Mouse (Mus musculus) adrenal gland (tissue): Measurements from ENCODE around the gene Stk25.

Experiments
- intact Hi-C: fragments of 180-260 bp; cut with DNase I; formaldehyde crosslinking; loops from one replicate; pipeline ENCODE4 v1.15.1; 2025

The Stk25 gene

DNA sequence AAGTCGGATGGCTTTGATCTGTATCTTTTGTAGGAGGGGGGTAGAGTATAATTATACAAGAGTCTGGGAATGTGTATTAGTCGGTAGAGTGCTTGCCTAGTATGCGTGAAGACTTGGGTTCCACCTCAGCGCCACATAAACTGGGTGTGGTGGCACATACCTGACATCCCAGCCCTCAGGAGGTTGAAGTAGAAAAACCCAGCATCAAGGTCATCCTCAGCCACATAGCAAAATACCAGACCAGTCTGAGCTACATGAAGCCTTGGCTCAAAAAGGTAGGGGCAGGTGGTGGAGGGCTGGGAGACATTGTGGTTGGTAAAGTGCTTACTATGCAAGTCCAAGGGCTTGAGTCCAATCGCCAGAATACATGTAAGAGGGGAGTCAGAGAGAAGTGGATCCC, 14.2 kb upstream of the Stk25 start:
- intact Hi-C loops, result loop anchor here (5.0 kb wide), 1 partner anchor 35 kb away; no protein-coding TSS in a partner anchor

- intact Hi-C loops, result loop anchor here (5.0 kb wide), 2 partner anchors 33 to 57 kb away; no protein-coding TSS in a partner anchor
These were observed 11.5 kb upstream of the Stk25 start for GRCm38 (mm10) chr1:93669941-93670340.

- intact Hi-C loops, result loop anchor here (5.0 kb wide), 1 partner anchor 58 kb away; no protein-coding TSS in a partner anchor
These were observed 10.5 kb upstream of the Stk25 start for GRCm38 (mm10) chr1:93668791-93669548.

DNA sequence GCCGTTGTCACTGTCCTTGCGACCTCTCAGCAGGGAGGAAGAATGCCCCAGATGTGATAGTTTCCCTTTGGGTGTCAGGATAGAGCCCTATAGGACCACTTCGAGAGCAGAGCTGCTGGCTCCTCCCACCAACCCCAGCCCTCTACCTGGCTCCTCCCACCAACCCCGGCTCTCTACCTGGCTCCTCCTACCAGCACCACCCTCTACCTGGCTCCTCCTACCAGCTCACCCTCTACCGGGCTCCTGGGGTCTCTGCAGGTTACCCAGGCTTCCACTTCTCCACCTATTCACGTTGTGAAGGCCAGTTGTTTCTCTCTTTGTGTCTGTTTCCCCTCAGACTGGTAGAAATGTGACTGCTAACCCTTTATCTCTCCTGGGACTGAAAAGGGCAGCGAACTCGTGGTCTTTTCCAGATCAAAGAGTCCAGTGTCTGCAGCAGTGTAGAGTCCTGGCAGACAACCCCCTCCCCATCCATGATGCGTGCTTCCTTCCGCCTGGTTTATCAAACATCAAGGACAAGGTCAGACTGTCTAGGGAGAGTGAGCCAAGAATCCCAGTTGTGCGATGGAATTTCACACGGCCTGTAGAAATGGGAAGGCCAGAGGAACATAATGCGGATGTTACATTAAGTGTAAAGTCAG, 9.4 kb upstream of the Stk25 start:
- intact Hi-C loops, result loop anchor here (5.0 kb wide), 1 partner anchor 59 kb away; no protein-coding TSS in a partner anchor

GRCm38 (mm10) chr1:93657025-93657360, 1.5 kb downstream of the Stk25 start:
- intact Hi-C loops, result no loop called here

DNA sequence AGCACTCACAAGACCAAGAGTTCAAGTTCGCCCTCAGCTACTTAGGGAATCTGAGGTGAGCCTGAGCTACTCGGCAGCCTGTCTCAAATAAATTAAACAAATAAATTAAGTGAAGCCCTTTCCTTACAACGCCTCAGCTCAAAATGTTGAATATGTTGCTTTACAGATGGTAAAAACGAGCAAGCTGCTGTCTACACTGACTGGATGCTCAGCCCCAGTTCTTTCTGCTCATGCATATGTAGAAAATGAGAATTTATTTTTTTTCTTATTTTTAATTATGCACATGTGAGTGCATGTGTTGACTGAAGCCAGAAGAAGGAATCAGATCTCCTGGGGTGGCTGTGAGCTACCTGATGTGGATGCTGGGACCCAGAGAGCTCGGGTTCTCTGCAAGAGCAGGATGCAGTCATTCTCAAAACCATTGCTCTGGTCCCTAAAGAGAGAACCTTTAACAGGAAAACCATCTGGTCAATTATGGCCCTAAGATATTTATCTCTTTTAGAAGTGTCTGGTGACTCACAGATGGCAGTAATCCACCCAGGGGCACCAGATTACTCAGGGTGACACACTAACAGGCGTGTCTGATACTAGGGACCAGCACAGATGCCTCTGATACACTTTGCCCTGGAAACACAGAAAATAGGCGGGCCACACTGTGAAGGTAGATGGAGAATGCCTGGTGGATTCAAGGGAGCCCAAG, 2.0 kb downstream of the Stk25 start:
- intact Hi-C loops, result no loop called here

DNA sequence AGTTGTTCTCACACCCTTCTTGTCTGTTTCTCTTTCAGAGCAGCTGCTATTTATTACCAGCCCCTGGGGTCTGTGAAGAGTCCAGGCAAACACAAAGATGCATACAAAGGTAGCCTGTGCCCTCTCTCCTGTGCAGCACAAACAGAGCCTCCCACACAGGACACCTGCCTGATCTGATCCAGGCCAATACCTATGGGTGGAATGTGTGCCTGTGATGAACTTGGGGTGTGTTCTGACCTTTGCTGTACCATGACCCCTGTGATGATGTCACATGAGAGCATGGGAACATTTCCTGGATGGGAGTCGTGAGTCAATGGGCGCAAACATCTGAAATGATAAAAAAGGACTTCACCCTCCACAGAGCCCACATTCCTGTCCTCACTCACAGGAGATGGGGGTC, 3.7 kb downstream of the Stk25 start:
- intact Hi-C loops, result no loop called here

GRCm38 (mm10) chr1:93654275-93654674, 4.2 kb downstream of the Stk25 start:
- intact Hi-C loops, result no loop called here

GRCm38 (mm10) chr1:93649604-93650172, 8.8 kb downstream of the Stk25 start:
- intact Hi-C loops, result no loop called here

GRCm38 (mm10) chr1:93642692-93643091, 15.8 kb downstream of the Stk25 start:
- intact Hi-C loops, result no loop called here

- intact Hi-C loops, result no loop called here
These were observed 16.5 kb downstream of the Stk25 start for GRCm38 (mm10) chr1:93641978-93642377.

- intact Hi-C loops, result loop anchor here (5.0 to 10.0 kb wide), 2 partner anchors 36 to 88 kb away; no protein-coding TSS in a partner anchor
These were observed 22.1 kb downstream of the Stk25 start for GRCm38 (mm10) chr1:93636211-93636897.

DNA sequence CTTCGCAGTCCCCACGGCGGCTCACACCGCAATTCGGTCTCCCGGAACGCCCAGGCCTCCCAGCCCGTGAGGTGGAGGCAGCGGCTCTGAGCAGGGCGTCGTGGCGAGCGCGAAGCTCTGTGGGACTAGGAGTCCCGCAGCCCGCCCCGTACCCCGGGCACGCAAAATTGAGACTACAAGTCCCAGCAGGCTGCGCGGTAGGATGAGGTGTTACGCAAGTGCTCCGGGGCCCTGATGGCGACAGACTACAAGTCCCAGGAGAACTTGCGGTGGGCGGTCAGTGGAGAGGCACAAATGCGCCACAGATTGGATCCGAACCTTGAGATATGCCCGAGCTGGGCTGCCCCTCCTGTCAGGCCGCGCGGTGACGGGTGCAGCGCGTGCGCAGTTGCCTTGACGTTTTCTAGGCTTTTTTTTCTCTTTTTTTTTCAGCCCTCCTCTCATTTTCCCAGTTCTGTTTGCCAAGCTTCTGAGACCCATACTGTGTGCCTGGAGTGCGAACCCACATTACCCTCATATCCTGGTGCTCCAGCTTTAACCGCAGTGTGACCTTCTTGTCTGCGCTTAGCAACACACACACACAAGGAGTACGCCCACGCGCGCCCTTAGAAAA, 22.8 kb downstream of the Stk25 start:
- intact Hi-C loops, result loop anchor here (5.0 to 10.0 kb wide), 2 partner anchors 37 to 89 kb away; no protein-coding TSS in a partner anchor

- intact Hi-C loops, result loop anchor here (5.0 to 10.0 kb wide), 2 partner anchors 37 to 90 kb away; no protein-coding TSS in a partner anchor
These were observed 23.3 kb downstream of the Stk25 start for GRCm38 (mm10) chr1:93635091-93635579.

DNA sequence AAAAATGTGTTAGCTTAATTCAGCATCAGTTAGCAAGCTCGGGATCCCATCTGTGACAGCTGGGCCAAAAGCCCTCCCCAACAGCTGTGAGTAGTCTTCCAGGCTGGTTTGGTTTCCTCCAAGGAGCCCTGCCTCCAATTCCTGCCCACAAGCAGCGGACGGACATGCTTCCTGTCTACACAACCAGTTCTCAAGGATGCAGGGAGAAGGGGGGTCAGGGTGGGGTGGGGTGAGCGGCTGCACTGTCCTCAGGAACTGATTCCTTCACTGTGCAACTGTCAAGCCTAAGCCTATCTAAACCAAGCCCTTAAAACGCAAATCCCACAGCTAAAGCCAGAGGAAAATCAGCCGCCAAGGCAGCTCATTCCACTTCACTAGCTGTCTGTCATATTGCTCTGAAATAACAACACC, 24.0 kb downstream of the Stk25 start:
- intact Hi-C loops, result loop anchor here (5.0 to 10.0 kb wide), 2 partner anchors 90 to 122 kb away; partner anchors contain the start of gene Farp2

DNA sequence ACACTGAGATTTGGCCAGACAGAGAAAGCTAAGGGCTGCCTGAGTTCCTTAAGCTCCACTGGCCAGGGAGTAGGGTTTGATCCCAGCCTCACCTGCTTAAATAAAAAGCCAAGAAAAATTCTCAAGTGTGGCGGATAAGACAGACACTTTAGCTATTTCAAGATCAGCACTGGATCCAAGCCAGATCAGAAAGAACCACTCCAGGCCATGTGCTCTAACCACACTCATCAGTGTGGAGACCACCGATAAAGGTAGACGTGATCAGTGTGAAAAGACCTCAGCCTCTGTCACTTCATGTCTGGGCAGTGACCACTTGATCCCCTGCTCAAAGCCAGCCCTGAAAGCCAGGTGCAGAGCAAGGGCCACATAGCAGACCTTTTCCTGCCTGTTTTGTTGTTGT, 25.7 kb downstream of the Stk25 start:
- intact Hi-C loops, result loop anchor here (5.0 to 10.0 kb wide), 2 partner anchors 92 to 120 kb away; partner anchors contain the start of gene Farp2

- intact Hi-C loops, result loop anchor here (5.0 to 10.0 kb wide), 2 partner anchors 94 to 118 kb away; partner anchors contain the start of gene Farp2
These were observed 27.7 kb downstream of the Stk25 start for GRCm38 (mm10) chr1:93630796-93631195.

- intact Hi-C loops, result no loop called here
These were observed 34.0 kb downstream of the Stk25 start for GRCm38 (mm10) chr1:93624502-93624901.

- intact Hi-C loops, result no loop called here
These were observed 39.5 kb downstream of the Stk25 start for GRCm38 (mm10) chr1:93618948-93619347.
